Mouse (Mus musculus) bone marrow, adult 2 months (tissue): ENCODE results near the gene Kdm7a.

Experiments used
- CTCF ChIP-seq: fragments of 200-500 bp; IDR thresholded peaks from 2 replicates; pipeline ENCODE4 v1.5.1; 2011; ENCODE audit warnings: low read length, control low read depth; ENCODE audit not compliant: control insufficient read depth, insufficient read depth
- POLR2A ChIP-seq: fragments of 200-500 bp; IDR thresholded peaks from 2 replicates; pipeline ENCODE4 v1.6.1; 2011; ENCODE audit warnings: low read depth, mild to moderate bottlenecking, control low read depth, low read length, borderline replicate concordance; ENCODE audit not compliant: control insufficient read depth

GRCm38 (mm10) chr6:39146041-39146440 lies 60.5 kb downstream of the Kdm7a start:
- no peak for TF ChIP-seq CTCF
- no peak for TF ChIP-seq POLR2A
